Mouse (Mus musculus) hindbrain, embryonic 14.5 days (tissue): ENCODE results near the gene Skap2. TPM values are rescaled to one million over a fixed set of nuclear protein-coding genes. Genes with fewer than 3 reads are reported as not detected.

Experiments
- ATAC-seq: fragments of 200-750 bp; cut with Nextera tagmentation; 2 replicates; pipeline ENCODE4 v1.8.0; 2017; ENCODE audit warnings: moderate number of reproducible peaks, mild to moderate bottlenecking, moderate TSS enrichment, moderate library complexity; ENCODE audit not compliant: low FRiP score
- DNase-seq: peaks from one replicate; pipeline ENCODE4 v3.0.0-alpha.2; 2015; ENCODE audit warnings: low spot score
- H3K27ac ChIP-seq: fragments of 300-500 bp; sonication (generic); 2 replicates; pipeline ENCODE4 v1.5.1; 2014; ENCODE audit warnings: mild to moderate bottlenecking, moderate library complexity
- H3K27me3 ChIP-seq: fragments of 300-500 bp; sonication (generic); 2 replicates; pipeline ENCODE4 v1.6.1; 2014; ENCODE audit warnings: mild to moderate bottlenecking, low read length, mixed read lengths; ENCODE audit not compliant: control insufficient read depth, insufficient read depth
- H3K36me3 ChIP-seq: fragments of 300-500 bp; sonication (generic); replicated peaks from 2 replicates; pipeline ENCODE4 v1.6.1; 2014; ENCODE audit not compliant: control insufficient read depth, insufficient read depth
- H3K4me1 ChIP-seq: fragments of 300-500 bp; sonication (generic); replicated peaks from 2 replicates; pipeline ENCODE4 v1.6.1; 2014; ENCODE audit warnings: antibody characterized with exemption, low read length, mixed read lengths; ENCODE audit not compliant: control insufficient read depth, insufficient read depth
- H3K4me2 ChIP-seq: fragments of 300-500 bp; sonication (generic); replicated peaks from 2 replicates; pipeline ENCODE4 v1.6.1; 2014; ENCODE audit warnings: mild to moderate bottlenecking, moderate library complexity
- H3K4me3 ChIP-seq: fragments of 300-500 bp; sonication (generic); replicated peaks from 2 replicates; pipeline ENCODE4 v1.5.1; 2014; ENCODE audit warnings: mild to moderate bottlenecking, low read length
- H3K9ac ChIP-seq: fragments of 300-500 bp; sonication (generic); 2 replicates; pipeline ENCODE4 v1.6.1; 2014
- H3K9me3 ChIP-seq: fragments of 300-500 bp; sonication (generic); 2 replicates; pipeline ENCODE4 v1.6.1; 2016; ENCODE audit warnings: low read length; ENCODE audit not compliant: control insufficient read depth
- WGBS: fragments of 180-500 bp; shearing (Covaris S2); extraction: QIAGEN DNeasy Blood & Tissue Kit; methylation state at CpG from one replicate; pipeline ENCODE4 v1.1.7; 2014; 5-methylcytosine and 5-hydroxymethylcytosine counted together
- polyA plus RNA-seq: library from polyadenylated mRNA; unstranded; fragments of >200 nt; fragmentation: Nextera tagmentation; extraction: Ambion mirVana; gene quantifications from 2 replicates; pipeline ENCODE4 v1.2.1, GENCODE M21; 2014

The Skap2 gene
- polyA plus RNA-seq, 1 experiment from 2014 or later = 38.6 TPM

DNA sequence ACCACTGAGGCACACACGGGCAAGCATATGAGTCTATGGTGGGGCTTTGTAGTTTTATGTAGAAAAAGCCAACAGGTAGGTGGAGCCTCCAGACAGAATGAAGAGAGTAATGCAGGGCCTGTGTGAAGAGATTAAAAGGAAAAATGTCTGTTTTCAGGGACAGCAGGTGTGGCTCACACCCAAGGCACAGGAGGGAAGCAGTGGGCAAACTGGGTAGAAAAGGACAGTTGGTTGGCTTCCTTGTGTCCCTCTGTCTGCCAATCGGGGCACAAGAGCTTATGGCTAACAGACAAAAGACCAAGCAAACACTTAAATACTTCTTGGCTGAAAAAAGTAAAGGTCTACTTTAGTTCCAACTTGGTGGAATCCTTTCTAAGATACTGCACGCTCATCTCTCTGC is 145.8 kb downstream of the Skap2 start:
- DNase-seq (no peak), ATAC-seq (no peak)
- Histone ChIP-seq H3K27ac (no peak overlapping the region), H3K4me2 (no peak overlapping the region), H3K4me1 (no peaks in the 10 kb centered on the region; the same call in 1 of the 2 replicates), H3K27me3 (no peaks in the 10 kb centered on the region), H3K36me3 (no peaks in the 10 kb centered on the region), H3K9ac (no peak overlapping the region), H3K4me3 (no peak overlapping the region), H3K9me3 (no peaks in the 10 kb centered on the region)
- 83% methylated on average over 3 of the region's 3 CpGs for WGBS

DNA sequence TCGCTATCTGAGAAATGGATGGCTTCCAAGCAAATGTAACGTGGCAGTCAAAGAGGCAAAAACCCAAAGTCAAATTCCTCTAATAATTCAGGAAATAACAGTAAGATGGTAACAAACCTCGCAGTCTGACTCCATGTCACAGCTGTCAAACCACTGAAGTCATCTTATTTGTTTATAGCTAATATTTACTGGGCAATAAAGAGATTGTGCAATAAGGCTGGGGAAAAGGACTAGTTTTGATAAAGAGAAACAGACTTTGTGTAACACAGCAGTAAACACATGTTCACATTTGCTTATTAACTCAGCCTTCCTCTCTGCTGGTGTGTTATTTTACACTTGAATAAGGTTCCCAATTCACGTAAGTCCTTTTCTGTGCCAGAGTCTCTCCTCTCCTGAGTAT is 148.8 kb downstream of the Skap2 start:
- Histone ChIP-seq H3K4me3 (no peak overlapping the region), H3K9me3 (no peaks in the 10 kb centered on the region), H3K36me3 (no peaks in the 10 kb centered on the region), H3K27me3 (no peaks in the 10 kb centered on the region), H3K27ac (peak overlapping the region; percentile 54), H3K4me1 (no peaks in the 10 kb centered on the region; the same call in 1 of the 2 replicates), H3K9ac (0 out of 2 replicates have a peak overlapping the region, but pooled peaks have one; percentile 16), H3K4me2 (no peak overlapping the region)
- 70% methylated on average over 4 of the region's 4 CpGs for WGBS
- DNase-seq (no peak), ATAC-seq (no peak)

DNA sequence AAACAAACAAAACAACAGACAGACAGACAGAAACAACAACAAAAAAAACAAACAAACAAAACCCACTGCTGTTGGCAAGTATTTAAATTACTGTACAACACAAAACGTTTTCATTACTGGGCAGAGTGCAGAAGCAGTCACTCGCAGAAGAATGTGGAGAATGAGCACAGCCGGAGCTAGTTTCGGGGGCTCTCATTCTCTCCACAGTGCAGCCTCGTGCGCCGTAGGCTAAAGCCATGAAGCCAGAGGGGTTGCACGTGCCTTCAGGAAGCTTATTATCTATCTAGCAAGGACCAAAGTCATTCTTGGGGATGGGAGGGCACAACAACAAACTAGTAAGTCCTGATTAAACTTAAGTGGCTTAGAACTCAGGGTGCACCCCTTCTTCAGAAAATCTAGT is 152.0 kb downstream of the Skap2 start:
- 36% methylated on average over 8 of the region's 8 CpGs for WGBS
- H3K27ac ChIP-seq = no peak overlapping the region

DNA sequence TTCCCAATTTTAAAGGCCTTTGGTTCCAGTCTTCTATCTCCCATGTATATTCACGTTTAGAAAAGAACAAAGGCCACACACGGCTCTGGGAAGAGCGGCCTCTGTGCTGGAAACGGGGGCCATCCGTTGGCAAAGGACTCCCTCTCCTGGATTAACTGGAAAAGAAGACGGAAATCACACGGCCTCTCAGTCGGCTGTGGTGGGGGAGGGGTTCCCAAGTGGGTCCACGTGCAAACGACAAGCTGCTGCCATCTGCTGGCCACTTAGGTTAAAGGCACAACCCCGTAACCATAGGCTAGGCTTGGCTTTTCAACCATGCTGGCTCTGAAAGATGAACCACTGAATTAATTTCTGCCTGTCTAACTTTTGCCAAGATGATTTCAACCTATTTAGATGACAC is 154.5 kb downstream of the Skap2 start:
- Histone ChIP-seq H3K27me3 (no peaks in the 10 kb centered on the region), H3K4me3 (no peak overlapping the region), H3K4me1 (peaks cover 11% of the 10 kb centered on the region; the same call in 1 of the 2 replicates), H3K27ac (peak overlapping the region; percentile 90), H3K9me3 (no peaks in the 10 kb centered on the region), H3K4me2 (no peak overlapping the region), H3K9ac (peak overlapping the region; percentile 54; the same call in 1 of the 2 replicates), H3K36me3 (no peaks in the 10 kb centered on the region)
- WGBS = under 1% methylated on average over 11 of the region's 11 CpGs
- DNase-seq (peak; percentile 99), ATAC-seq (peak; percentile 95)

More for the DNA sequence above, 152.0 kb downstream of the Skap2 start:
- ATAC-seq = no peak
- no peaks in the 10 kb centered on the region for H3K36me3 ChIP-seq
- H3K4me2 ChIP-seq = no peak overlapping the region
- H3K9ac ChIP-seq = no peak overlapping the region
- H3K4me3 ChIP-seq = no peak overlapping the region
- DNase-seq = no peak
- peaks cover 6% of the 10 kb centered on the region; the same call in 1 of the 2 replicates for H3K4me1 ChIP-seq
- H3K27me3 ChIP-seq = no peaks in the 10 kb centered on the region
- no peaks in the 10 kb centered on the region for H3K9me3 ChIP-seq

DNA sequence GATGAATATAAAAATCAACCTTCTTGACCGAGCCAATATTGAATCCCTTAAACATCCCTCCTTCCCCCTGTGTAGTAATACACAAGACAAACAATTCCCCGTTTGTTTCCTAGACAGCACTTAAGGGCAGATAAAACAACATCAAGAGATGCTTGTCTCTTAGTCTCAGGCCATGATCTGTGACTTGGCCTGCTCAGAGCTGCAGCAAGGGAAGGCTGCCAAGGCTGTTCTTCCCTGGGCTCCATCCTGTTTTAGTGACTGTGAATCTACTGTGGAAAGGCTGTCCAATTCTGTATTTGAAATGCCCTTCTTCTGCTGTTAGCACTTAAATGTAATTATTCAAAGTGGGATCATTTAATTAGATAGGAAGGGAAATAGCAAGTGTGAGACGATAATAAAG is 159.1 kb downstream of the Skap2 start:
- ATAC-seq = no peak
- peak overlapping the region; percentile 47; the same call in 1 of the 2 replicates for H3K27ac ChIP-seq

DNA sequence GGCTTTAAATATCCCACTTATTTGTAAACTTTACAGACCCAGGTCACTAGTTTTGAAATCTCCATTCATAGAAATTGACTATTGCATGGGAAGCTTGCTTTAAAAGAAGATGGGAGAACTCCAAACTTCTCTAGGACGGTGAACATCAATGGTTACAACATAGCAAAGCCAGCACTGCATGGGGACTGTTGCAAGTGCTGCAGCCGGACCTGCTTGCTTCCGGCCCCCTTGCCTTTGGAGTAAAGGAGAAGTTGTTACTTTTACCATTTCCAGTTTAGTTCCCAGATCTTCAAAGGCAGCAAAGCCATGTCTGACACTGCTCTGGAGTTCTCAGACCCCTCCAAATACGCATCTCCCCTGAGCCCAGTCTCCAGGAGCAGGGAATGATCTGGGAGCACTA is 159.7 kb downstream of the Skap2 start:
- no peak for ATAC-seq

More for the DNA sequence above, 159.1 kb downstream of the Skap2 start:
- Histone ChIP-seq H3K36me3 (no peaks in the 10 kb centered on the region), H3K27me3 (no peaks in the 10 kb centered on the region), H3K9ac (no peak overlapping the region), H3K4me1 (peaks cover 46% of the 10 kb centered on the region), H3K9me3 (no peaks in the 10 kb centered on the region), H3K4me2 (no peak overlapping the region), H3K4me3 (no peak overlapping the region)
- no peak for DNase-seq
- 60% methylated on average over 3 of the region's 3 CpGs for WGBS

DNA sequence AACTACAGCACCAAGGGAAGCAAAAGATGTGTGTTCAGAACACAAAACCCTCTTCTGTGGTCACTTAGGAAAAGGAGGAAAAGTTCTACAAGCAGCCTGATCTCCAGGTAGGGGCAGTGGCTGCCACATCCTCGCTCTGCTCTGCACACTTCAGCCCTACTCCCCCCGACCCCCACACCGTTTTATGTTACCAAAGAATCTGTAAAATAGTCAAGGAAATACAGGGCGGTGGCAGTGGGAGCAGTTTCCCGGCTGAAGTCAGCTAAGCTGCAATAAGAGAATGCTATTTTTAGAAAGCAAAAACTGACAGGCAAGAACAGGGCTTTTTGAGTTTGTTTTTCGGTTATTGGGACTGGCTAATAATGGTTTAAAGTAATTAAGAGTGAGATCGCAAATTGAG is 160.8 kb downstream of the Skap2 start:
- Histone ChIP-seq H3K36me3 (no peaks in the 10 kb centered on the region), H3K4me3 (no peak overlapping the region), H3K4me2 (peak overlapping the region; percentile 7; the same call in 1 of the 2 replicates), H3K9me3 (no peaks in the 10 kb centered on the region), H3K4me1 (peaks cover 54% of the 10 kb centered on the region), H3K9ac (peak overlapping the region; percentile 67), H3K27ac (peak overlapping the region; percentile 99), H3K27me3 (no peaks in the 10 kb centered on the region)
- 41% methylated on average over 7 of the region's 7 CpGs for WGBS
- DNase-seq (no peak), ATAC-seq (no peak)

More for the DNA sequence above, 159.7 kb downstream of the Skap2 start:
- no peak for DNase-seq
- Histone ChIP-seq H3K4me2 (no peak overlapping the region), H3K36me3 (no peaks in the 10 kb centered on the region), H3K9ac (no peak overlapping the region), H3K27ac (0 out of 2 replicates have a peak overlapping the region, but pooled peaks have one; percentile 0), H3K4me3 (no peak overlapping the region), H3K9me3 (no peaks in the 10 kb centered on the region), H3K27me3 (no peaks in the 10 kb centered on the region), H3K4me1 (peaks cover 49% of the 10 kb centered on the region)
- 66% methylated on average over 4 of the region's 4 CpGs for WGBS

DNA sequence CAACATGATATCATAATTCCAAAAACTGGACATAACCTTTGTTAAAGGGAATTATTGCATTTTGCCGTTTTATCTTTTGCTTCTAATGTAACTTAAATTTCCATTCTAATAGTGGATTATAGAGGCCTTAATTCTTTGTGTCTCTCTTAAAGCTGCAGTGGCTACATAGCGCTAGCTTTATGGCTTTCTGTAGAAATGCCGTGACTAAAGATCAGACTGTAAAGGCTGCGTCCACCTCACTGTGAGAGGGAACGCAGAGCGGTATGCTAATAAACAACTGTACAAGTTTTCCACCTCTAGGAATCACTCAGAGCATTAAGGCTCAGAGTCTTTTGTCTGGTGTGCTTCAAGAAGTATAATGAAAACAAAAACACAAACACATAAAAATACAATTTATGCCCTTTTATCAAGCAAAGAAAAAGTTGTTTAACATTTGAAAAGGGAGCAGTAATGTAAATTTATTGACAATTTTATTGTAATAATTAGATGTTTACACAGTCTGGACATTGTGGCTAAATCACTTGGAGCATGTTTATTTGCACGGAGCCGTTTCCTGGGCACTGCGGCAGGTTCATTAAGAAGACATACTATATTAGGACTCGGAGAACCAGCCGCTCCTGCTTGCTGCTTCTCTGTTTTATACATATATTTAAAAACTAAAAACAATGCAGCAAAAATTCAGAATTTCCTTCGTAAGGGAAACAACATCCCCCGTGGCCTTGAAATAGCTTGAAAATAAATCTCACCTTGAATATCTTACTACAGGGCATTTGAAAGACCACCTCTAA is 162.1 kb downstream of the Skap2 start:
- 31% methylated on average over 13 of the region's 13 CpGs for WGBS
- H3K4me3 ChIP-seq = no peak overlapping the region
- H3K27me3 ChIP-seq = no peaks in the 10 kb centered on the region
- peak; percentile 53 for DNase-seq
- H3K4me1 ChIP-seq = peaks cover 59% of the 10 kb centered on the region
- peak overlapping the region; percentile 47 for H3K4me2 ChIP-seq
- no peak for ATAC-seq
- H3K9me3 ChIP-seq = no peaks in the 10 kb centered on the region
- peak overlapping the region; percentile 67 for H3K9ac ChIP-seq
- no peaks in the 10 kb centered on the region for H3K36me3 ChIP-seq
- peak overlapping the region; percentile 99 for H3K27ac ChIP-seq

DNA sequence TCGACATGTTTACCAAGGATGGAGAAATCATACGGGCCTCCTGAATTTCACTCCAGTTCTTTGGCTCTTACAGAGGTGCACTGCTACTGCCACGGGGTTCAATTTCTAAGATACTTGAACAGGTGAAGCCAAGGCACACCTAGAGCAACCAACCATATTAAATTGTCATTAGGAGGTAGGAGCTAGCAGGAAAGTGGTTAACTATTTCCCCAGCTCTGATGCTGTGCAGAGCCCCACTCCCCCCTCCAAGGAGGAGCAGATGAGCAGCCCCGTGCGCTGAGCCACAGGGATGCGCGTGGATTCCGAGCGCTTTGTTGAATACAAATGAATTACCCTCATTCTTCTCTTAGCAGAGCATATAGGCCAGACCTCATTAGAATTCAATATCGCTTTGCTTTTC is 162.8 kb downstream of the Skap2 start:
- H3K9ac ChIP-seq = peak overlapping the region; percentile 67

More for the DNA sequence above, 162.8 kb downstream of the Skap2 start:
- Histone ChIP-seq H3K4me2 (peak overlapping the region; percentile 47), H3K36me3 (no peaks in the 10 kb centered on the region), H3K4me1 (peaks cover 60% of the 10 kb centered on the region), H3K27ac (peak overlapping the region; percentile 99), H3K9me3 (no peaks in the 10 kb centered on the region), H3K4me3 (no peak overlapping the region), H3K27me3 (no peaks in the 10 kb centered on the region)
- 12% methylated on average over 10 of the region's 10 CpGs for WGBS
- DNase-seq = peak; percentile 75
- ATAC-seq = peak; percentile 75
